Mouse (Mus musculus) ES-E14 (cell line): ENCODE results near the gene Gm33543.

Experiments used
- CHD2 ChIP-seq: IDR thresholded peaks from 2 replicates; pipeline ENCODE4 v1.6.1; 2014; ENCODE audit warnings: mild to moderate bottlenecking, low read depth, low read length, inconsistent platforms
- HCFC1 ChIP-seq: IDR thresholded peaks from 2 replicates; pipeline ENCODE4 v1.6.1; 2012; ENCODE audit warnings: low read length, inconsistent platforms, borderline replicate concordance; ENCODE audit not compliant: insufficient read depth
- MAFK ChIP-seq: IDR thresholded peaks from 2 replicates; pipeline ENCODE4 v1.6.1; 2014; ENCODE audit warnings: mild to moderate bottlenecking, low read depth, low read length, inconsistent platforms; ENCODE audit not compliant: insufficient read depth
- ZC3H11A ChIP-seq: IDR thresholded peaks from 2 replicates; pipeline ENCODE4 v1.6.1; 2012; ENCODE audit warnings: low read depth, mild to moderate bottlenecking, inconsistent platforms, low read length, borderline replicate concordance
- ZNF384 ChIP-seq: IDR thresholded peaks from 2 replicates; pipeline ENCODE4 v1.6.1; 2012; ENCODE audit warnings: low read depth, low read length, inconsistent platforms

DNA sequence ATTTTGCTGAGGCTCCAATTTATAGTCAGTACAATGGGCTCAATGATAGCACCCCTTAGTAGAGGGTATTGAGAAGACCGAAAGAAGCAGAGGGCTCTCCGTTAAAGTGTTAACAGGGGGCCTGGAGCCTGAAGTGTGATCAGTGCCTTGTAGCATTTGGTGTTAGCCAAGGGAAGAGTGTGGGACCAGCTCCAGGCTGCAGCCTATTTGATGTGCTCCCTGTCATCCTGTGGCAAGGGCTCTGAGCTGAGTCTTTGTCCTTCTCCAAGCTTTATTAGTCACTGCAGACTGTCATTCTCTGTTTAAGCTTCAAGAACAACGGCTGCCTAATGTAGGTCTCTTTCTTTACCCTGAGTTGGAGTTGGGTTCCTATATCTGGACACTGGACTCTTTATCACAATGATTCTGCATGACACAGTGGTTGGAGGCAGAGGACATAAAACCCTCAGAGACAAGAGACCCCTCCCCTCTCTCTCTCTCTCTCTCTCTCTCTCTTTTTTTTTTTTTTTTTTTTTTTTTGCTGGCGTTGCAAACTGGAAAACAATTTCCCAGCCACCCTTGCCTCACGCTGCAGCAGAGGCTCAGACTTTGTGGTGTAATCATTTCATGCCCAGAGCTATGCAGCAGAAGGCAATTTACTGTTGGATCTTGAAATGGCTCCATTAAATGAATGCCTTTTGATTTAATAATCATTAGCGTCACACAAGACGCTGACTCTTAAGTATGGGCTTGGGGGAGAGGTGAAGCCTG lies 41.9 kb downstream of the Gm33543 start:
- TF ChIP-seq MAFK (no peak), HCFC1 (no peak), CHD2 (no peak), ZC3H11A (no peak), ZNF384 (no peak)
